Mouse (Mus musculus) olfactory bulb, adult 2 months (tissue): ENCODE measurements around the gene Agmat.
A peak's percentile ranks its signal among the peaks of the same experiment; 100 is the strongest.

ENCODE experiments used
- CTCF ChIP-seq: fragments of 200-500 bp; IDR thresholded peaks from 2 replicates; pipeline ENCODE4 v1.5.1; 2012; ENCODE audit warnings: low read depth, mild to moderate bottlenecking, low read length, moderate library complexity; ENCODE audit not compliant: insufficient read depth
- POLR2A ChIP-seq: fragments of 200-500 bp; IDR thresholded peaks from 2 replicates; pipeline ENCODE4 v1.6.1; 2012; ENCODE audit warnings: mild to moderate bottlenecking, low read depth, low read length, moderate library complexity; ENCODE audit not compliant: insufficient read depth

DNA sequence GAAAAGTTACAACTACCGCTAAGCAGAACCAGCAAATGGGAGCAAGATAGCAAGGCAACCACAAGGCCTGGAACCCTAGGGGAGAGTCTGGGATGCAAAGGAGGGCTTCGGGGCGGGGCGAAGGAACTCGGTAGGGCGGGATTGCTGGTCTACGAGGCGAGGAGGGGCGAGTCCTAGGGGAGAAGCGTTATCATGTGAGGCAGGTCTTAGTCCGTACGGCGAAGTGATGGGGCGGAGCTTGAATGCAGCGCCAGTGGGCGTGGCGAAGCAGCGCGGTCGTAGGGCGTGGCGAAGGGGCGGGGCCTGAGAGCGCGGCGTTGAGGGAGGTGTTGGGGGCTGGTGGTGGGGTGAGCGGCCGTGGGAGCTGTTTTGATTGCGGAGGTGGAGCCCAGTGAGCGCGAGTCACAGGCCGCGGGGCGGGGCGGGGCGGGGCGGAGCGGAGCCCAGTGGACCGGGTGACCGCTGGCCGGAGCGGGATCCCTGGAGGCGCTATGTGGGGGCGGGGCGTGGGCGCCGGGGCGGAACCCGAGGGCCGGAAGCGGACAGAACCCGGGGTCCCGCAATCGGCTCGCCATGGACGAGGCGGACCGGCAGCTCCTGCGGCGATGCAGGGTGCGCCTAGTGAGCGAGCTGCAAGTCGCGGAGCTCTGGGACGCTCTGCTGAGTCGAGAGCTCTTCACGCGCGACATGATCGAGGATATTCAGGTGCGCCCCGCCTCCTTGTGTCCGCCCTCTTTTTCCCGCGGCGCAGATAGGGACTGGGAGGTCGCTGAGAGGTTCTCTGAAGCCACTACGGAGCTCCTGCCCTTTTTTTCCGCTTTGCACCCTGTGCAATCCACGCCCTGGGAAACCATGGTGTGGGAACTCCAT lies 47.0 kb downstream of the Agmat start, which contains the start of gene Casp9:
- TF ChIP-seq CTCF (no peak), POLR2A (0 out of 2 replicates have a peak, but pooled peaks have one; percentile 28)
